Mouse (Mus musculus): ENCODE measurements around the gene Epha2. TPM values are rescaled to one million over a fixed set of nuclear protein-coding genes. Genes with fewer than 3 reads are reported as not detected.

Epha2 gene
- total RNA-seq, 2 experiments from 2014 or later, result 14.4 to 23.6 TPM

DNA sequence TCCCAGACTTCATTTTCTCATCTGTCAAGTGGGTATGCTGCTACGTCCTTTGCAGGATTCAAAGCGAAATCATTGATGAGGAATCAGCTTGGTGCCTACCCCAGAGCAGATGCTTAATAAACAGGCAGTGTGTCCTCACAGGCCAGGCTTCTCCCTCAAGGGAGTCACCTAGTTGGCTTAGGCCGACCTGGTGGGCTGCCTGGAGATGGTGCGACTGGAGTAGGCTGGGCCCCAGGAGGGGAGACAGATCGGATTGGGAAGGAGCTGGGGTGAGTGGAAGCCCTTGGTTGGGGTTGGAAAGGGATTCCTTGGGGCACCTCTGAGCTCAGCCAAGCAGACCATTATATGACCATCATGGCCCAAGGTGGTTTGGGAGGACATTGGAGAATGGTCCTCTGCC, 71.4 kb downstream of the Epha2 start:
- peak in 1 of 2 experiments; percentile 38 for DNase-seq

Small RNAs within 50 kb of the gene (microRNA-seq; reads per million reads assigned to microRNA genes)
- gene Gm25690, result not detected

Other genes with a start within 250 kb of the Epha2 start
- 1 to 10 TPM; 5.5 to 5.8 TPM for gene Crocc, start 240.7 kb upstream of the Epha2 start, total RNA-seq (2021)
- 10 to 100 TPM; 61.4 to 61.9 TPM for gene Necap2, start 222.9 kb upstream of the Epha2 start, total RNA-seq (2021)
- gene Spata21, start 212.9 kb upstream of the Epha2 start, total RNA-seq (2021), result not detected
- 100 to 1,000 TPM; 110 to 123 TPM for gene Szrd1, start 161.5 kb upstream of the Epha2 start, total RNA-seq (2021)
- 10 to 100 TPM; 20.4 to 21.6 TPM for gene Fbxo42, start 153.3 kb upstream of the Epha2 start, total RNA-seq (2021)
- 1 to 10 TPM in 1 of 2 experiments, under 1 TPM in 1; 0.96 to 1.2 TPM for gene Rsg1, start 87.3 kb upstream of the Epha2 start, total RNA-seq (2021)
- gene Arhgef19, start 61.7 kb upstream of the Epha2 start, total RNA-seq (2021), result 10 to 100 TPM; 31.2 to 75.4 TPM
- gene Fam131c, start 67.0 kb downstream of the Epha2 start, total RNA-seq (2021), result 1 to 10 TPM; 1.8 to 2.7 TPM
- not detected for gene Clcnka, start 97.5 kb downstream of the Epha2 start, total RNA-seq (2021)
- not detected for gene Clcnkb, start 114.8 kb downstream of the Epha2 start, total RNA-seq (2021)
- under 1 TPM; 0.33 to 0.46 TPM for gene Hspb7, start 119.5 kb downstream of the Epha2 start, total RNA-seq (2021)
- not detected for gene Srarp, start 134.9 kb downstream of the Epha2 start, total RNA-seq (2021)
- gene Zbtb17, start 143.4 kb downstream of the Epha2 start, total RNA-seq (2021), result 10 to 100 TPM; 14.8 to 18.7 TPM
- gene Spen, start 237.4 kb downstream of the Epha2 start, total RNA-seq (2021), result 10 to 100 TPM; 49.9 to 58.3 TPM